Mouse (Mus musculus) lung, embryonic 15.5 days (tissue): ENCODE measurements at regions not wholly inside any gene's neighbourhood (a gene's known extent, or its start where the extent isn't known, plus 50 kb on each side); places are given as distances from the start of the nearest gene placed in this dataset.
A peak's percentile ranks its signal among the peaks of the same experiment; 100 is the strongest.

Experiments
- ATAC-seq: fragments of 200-750 bp; cut with Nextera tagmentation; 2 replicates; pipeline ENCODE4 v1.8.0; 2017; ENCODE audit warnings: moderate number of reproducible peaks, borderline replicate concordance; ENCODE audit not compliant: low FRiP score, low TSS enrichment; ENCODE audit errors: extremely low read depth
- H3K27ac ChIP-seq: fragments of 300-500 bp; sonication (generic); 2 replicates; pipeline ENCODE4 v1.5.1; 2015; ENCODE audit warnings: moderate library complexity, mild to moderate bottlenecking, inconsistent platforms
- H3K27me3 ChIP-seq: fragments of 300-500 bp; sonication (generic); 2 replicates; pipeline ENCODE4 v1.6.1; 2015; ENCODE audit warnings: inconsistent platforms
- H3K36me3 ChIP-seq: fragments of 300-500 bp; sonication (generic); 2 replicates; pipeline ENCODE4 v1.6.1; 2015; ENCODE audit warnings: inconsistent platforms
- H3K4me1 ChIP-seq: fragments of 300-500 bp; sonication (generic); 2 replicates; pipeline ENCODE4 v1.6.1; 2015; ENCODE audit warnings: inconsistent platforms
- H3K4me2 ChIP-seq: fragments of 300-500 bp; sonication (generic); 2 replicates; pipeline ENCODE4 v1.6.1; 2015; ENCODE audit warnings: inconsistent platforms, mild to moderate bottlenecking, moderate library complexity
- H3K4me3 ChIP-seq: fragments of 300-500 bp; sonication (generic); 2 replicates; pipeline ENCODE4 v1.5.1; 2015; ENCODE audit warnings: mild to moderate bottlenecking, inconsistent platforms
- H3K9ac ChIP-seq: fragments of 300-500 bp; sonication (generic); 2 replicates; pipeline ENCODE4 v1.6.1; 2015; ENCODE audit warnings: inconsistent platforms
- H3K9me3 ChIP-seq: fragments of 300-500 bp; sonication (generic); 2 replicates; pipeline ENCODE4 v1.6.1; 2016; ENCODE audit warnings: inconsistent platforms
- WGBS: fragments of 180-500 bp; shearing (Covaris S2); methylation state at CpG from one replicate; pipeline ENCODE4 v1.1.7; 2015; 5-methylcytosine and 5-hydroxymethylcytosine counted together

DNA sequence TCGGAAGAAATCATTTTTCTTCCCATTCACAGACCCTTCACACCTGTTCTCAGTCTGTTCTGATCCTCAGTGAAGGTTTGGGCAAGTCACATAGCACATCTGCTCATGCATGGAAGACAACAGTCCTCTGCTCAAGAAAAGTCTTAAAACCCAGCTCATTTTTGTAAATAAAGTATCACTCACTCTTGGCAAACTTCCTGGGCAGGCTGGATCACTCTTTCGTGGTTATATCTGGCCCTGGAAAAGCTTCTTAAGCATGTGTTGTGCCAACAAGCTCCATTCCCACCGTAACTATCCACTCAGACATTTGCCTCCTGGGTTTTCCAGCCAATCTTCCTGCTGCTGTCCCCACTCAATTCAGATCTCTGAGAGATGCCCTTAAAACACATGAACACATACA lies 103.2 kb upstream of the Cep85l start:
- Histone ChIP-seq H3K4me3 (no peak overlapping the region), H3K9me3 (no peaks in the 10 kb centered on the region), H3K4me1 (no peaks in the 10 kb centered on the region), H3K36me3 (no peaks in the 10 kb centered on the region), H3K27me3 (no peaks in the 10 kb centered on the region), H3K4me2 (no peak overlapping the region), H3K9ac (no peak overlapping the region), H3K27ac (no peak overlapping the region)
- ATAC-seq: peak; percentile 23; the same call in 1 of the 2 replicates
- WGBS: 43% methylated on average over 3 of the region's 3 CpGs

DNA sequence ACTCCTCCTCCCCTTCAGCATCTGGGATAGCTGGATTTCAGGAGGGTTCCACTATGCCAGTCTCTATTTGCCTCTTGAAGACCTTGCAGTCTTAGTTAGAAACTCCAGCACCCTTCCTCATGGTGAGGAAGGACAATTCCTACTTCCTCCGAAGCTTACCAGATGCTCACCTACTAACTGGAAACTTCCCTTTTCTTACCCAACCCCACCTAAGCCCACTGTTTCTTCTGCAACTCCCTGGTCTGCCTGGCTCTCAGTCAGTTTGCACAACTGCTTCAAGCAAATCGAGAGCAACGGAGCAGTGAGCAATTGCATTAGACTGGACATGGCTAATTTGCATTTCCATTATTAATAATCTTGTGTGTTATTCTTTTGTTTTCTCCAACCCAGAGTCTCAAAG lies 90.5 kb upstream of the Cep85l start:
- H3K27ac ChIP-seq: peak overlapping the region; percentile 31; the same call in 1 of the 2 replicates
- WGBS: 94% methylated on average over 3 of the region's 3 CpGs

DNA sequence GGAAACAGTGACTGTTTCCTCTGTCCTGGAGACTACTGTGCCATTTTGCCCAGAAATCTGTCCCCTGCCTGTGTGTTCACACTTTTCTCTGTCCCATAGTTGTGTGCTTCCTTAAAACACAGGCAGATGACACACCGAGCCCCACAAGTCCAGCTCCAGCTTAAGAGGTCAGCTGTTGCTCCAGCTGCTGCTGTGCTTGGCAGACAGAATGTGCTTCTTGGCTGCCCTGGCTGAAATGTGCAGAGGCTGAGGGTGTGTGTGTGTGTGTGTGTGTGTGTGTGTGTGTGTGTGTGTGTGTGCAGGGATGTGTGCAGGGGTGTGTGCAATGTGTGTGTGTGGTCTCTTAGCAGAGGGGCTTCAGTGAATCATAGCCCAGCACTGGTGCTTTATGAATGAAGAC lies 89.9 kb upstream of the Cep85l start:
- Histone ChIP-seq H3K9ac (no peak overlapping the region), H3K4me1 (peaks cover 25% of the 10 kb centered on the region), H3K9me3 (peaks cover 3% of the 10 kb centered on the region), H3K27me3 (no peaks in the 10 kb centered on the region), H3K4me2 (no peak overlapping the region), H3K36me3 (no peaks in the 10 kb centered on the region), H3K4me3 (no peak overlapping the region), H3K27ac (peak overlapping the region; percentile 31)
- WGBS: 41% methylated on average over 1 of the region's 1 CpGs
- peak; percentile 78; the same call in 1 of the 2 replicates for ATAC-seq

More for the DNA sequence above, 90.5 kb upstream of the Cep85l start:
- Histone ChIP-seq H3K27me3 (no peaks in the 10 kb centered on the region), H3K4me3 (no peak overlapping the region), H3K9me3 (peaks cover 3% of the 10 kb centered on the region), H3K9ac (no peak overlapping the region), H3K4me1 (peaks cover 22% of the 10 kb centered on the region), H3K36me3 (no peaks in the 10 kb centered on the region), H3K4me2 (no peak overlapping the region)
- ATAC-seq: no peak

DNA sequence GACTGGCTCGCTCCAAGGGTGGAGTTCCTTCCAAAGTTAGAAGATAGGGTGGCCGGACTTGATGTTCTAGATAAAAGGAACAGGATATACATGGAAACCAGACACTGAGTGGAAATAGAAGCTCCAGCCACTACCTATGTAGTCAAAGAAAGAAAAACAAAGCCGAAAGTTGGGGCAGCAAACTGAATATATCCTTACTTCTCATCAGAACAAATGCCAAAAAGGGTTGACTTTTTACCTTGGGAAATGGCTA lies 88.5 kb upstream of the Cep85l start:
- no peak for ATAC-seq
- WGBS: 88% methylated on average over 3 of the region's 3 CpGs
- Histone ChIP-seq H3K4me2 (no peak overlapping the region), H3K27ac (no peak overlapping the region), H3K9ac (no peak overlapping the region), H3K27me3 (no peaks in the 10 kb centered on the region), H3K36me3 (no peaks in the 10 kb centered on the region), H3K4me3 (no peak overlapping the region), H3K4me1 (peaks cover 32% of the 10 kb centered on the region), H3K9me3 (peaks cover 3% of the 10 kb centered on the region)

DNA sequence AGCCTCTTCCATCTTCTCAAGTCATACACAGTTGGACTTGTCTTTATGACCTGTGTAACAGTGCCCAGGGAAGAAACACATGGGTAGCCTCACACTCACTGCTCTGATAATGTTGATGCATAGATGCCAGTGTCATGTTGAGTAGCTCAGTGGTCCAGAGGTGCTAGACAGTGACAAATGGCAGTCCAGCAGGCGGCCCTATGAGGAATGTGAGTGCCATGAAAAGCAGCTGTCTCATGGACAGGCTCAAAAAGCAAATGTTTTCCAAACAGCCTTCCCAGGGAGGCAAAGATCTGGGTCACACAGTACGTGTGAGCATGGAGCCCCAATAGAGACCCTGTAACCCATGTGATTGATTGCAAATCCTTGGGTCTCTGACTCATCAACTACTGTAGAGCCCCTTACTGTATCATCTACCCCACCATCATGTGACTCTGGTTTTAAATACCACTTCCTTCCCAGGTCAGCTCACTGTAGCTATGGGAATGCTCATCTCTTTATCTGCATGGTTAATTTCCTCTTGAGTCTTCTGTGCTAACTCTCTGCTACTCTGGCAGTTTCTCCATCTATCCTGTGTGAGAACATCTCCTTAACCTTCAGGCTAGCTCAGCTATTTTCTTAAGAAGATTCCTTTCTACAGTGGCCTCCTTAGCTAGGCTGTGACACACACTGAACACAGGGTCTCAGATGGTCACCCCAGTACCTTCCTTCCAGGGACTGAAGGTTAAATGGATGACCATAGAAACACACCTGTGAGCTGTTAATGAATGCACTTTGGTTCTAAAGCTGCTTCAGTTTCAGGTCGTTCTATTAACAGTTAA lies 87.9 kb upstream of the Cep85l start:
- Histone ChIP-seq H3K4me3 (no peak overlapping the region), H3K36me3 (no peaks in the 10 kb centered on the region), H3K4me2 (no peak overlapping the region), H3K9ac (no peak overlapping the region), H3K9me3 (peaks cover 3% of the 10 kb centered on the region), H3K4me1 (peaks cover 35% of the 10 kb centered on the region), H3K27ac (peak overlapping the region; percentile 23; the same call in 1 of the 2 replicates), H3K27me3 (no peaks in the 10 kb centered on the region)
- 52% methylated on average over 3 of the region's 3 CpGs for WGBS
- ATAC-seq: no peak; the same call in 1 of the 2 replicates

DNA sequence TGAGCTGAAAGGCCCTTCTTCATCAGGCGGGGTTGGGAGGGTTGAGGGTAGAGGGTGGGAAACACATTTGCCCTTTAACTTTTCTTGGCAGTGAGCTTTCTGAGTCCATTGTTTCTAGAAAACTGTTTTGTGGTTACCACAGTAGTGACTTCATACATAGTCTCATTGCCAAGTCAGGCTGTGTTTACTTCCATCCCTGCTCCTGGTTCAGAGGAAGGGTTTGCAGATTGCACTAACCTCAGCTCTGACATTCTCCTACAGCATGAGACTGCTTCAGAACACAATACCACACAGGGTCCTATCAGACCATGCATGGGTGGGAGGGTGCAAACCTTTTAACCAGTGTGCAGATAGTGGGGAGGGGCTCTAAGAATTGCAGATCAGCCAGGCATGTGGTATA lies 87.1 kb upstream of the Cep85l start:
- ATAC-seq: peak; percentile 72; the same call in 1 of the 2 replicates
- H3K27me3 ChIP-seq: no peaks in the 10 kb centered on the region
- peak overlapping the region; percentile 60 for H3K27ac ChIP-seq
- no peaks in the 10 kb centered on the region for H3K36me3 ChIP-seq
- H3K4me1 ChIP-seq: peaks cover 41% of the 10 kb centered on the region
- no peak overlapping the region for H3K4me3 ChIP-seq
- peaks cover 3% of the 10 kb centered on the region; the same call in 1 of the 2 replicates for H3K9me3 ChIP-seq
- no peak overlapping the region for H3K4me2 ChIP-seq
- no peak overlapping the region; the same call in 1 of the 2 replicates for H3K9ac ChIP-seq
- 44% methylated on average over 1 of the region's 1 CpGs for WGBS

DNA sequence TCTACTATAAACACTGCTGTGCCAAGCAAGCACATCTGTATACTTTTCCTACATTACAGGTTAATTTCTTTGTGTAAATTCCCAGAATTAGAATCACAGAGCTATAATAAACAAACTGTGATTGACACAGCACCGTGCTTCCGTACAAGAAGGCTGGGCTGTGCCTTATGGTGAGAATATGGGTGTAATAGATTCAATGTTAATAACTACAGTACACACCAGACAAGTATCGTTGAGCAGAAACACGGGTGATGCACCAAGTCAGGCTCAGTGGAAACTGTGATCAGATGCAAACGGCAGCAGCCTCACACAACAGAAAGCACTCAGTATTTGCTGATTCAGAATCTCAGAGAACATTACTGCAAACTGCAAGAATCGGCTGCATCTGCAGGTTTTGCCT lies 86.5 kb upstream of the Cep85l start:
- WGBS: 40% methylated on average over 6 of the region's 6 CpGs
- H3K4me1 ChIP-seq: peaks cover 41% of the 10 kb centered on the region
- H3K9ac ChIP-seq: no peak overlapping the region
- peaks cover under 1% of the 10 kb centered on the region; the same call in 1 of the 2 replicates for H3K9me3 ChIP-seq
- H3K4me3 ChIP-seq: no peak overlapping the region
- no peaks in the 10 kb centered on the region for H3K36me3 ChIP-seq
- H3K27ac ChIP-seq: peak overlapping the region; percentile 60; the same call in 1 of the 2 replicates
- no peak for ATAC-seq
- H3K27me3 ChIP-seq: no peaks in the 10 kb centered on the region
- no peak overlapping the region for H3K4me2 ChIP-seq

DNA sequence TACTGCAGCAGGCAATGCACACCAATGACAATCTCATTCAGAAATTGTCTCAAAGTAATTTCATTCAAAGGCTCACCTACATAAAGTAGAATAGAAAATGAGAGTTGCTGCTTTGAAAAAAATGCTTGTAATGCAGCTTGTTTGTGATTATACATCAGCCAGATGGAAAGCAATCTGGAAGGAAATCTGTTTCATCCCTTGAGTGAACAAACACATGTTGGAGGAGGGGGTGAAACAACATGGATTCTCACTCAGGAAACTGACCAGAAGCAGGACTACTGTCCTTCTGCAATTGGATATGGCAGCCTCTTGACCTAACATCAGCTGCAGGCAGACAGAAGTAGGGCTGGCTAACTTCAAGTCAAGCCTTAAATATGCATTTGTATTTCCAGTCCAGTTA lies 84.8 kb upstream of the Cep85l start:
- no peak for ATAC-seq
- H3K4me3 ChIP-seq: no peak overlapping the region

DNA sequence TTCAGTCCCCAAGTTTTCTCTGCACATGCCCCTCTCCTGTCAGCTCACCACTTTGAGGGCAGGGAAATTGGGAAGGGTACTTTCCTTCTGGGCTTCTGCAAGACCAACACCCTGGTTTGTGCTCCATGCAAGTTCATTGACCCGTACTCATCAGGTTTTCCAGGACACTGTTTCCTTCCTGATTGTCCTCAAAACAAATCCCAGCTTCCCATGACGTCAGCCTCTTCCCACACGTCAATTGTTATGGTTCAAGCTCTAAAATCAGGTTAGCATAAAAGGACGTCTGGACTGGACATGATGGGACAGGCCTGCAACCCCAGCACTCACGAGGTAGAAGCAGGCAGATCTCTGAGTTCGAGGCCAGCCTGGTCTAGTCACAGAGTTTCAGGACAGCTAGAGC lies 84.3 kb upstream of the Cep85l start:
- no peak for ATAC-seq
- Histone ChIP-seq H3K27ac (no peak overlapping the region), H3K27me3 (no peaks in the 10 kb centered on the region), H3K36me3 (no peaks in the 10 kb centered on the region), H3K4me1 (peaks cover 38% of the 10 kb centered on the region), H3K4me3 (no peak overlapping the region), H3K9me3 (no peaks in the 10 kb centered on the region), H3K4me2 (no peak overlapping the region), H3K9ac (no peak overlapping the region)
- 72% methylated on average over 6 of the region's 6 CpGs for WGBS

More for the DNA sequence above, 84.8 kb upstream of the Cep85l start:
- H3K36me3 ChIP-seq: no peaks in the 10 kb centered on the region
- no peaks in the 10 kb centered on the region for H3K9me3 ChIP-seq
- H3K4me1 ChIP-seq: peaks cover 43% of the 10 kb centered on the region
- no peaks in the 10 kb centered on the region for H3K27me3 ChIP-seq
- H3K9ac ChIP-seq: no peak overlapping the region
- no peak overlapping the region for H3K27ac ChIP-seq
- H3K4me2 ChIP-seq: no peak overlapping the region

DNA sequence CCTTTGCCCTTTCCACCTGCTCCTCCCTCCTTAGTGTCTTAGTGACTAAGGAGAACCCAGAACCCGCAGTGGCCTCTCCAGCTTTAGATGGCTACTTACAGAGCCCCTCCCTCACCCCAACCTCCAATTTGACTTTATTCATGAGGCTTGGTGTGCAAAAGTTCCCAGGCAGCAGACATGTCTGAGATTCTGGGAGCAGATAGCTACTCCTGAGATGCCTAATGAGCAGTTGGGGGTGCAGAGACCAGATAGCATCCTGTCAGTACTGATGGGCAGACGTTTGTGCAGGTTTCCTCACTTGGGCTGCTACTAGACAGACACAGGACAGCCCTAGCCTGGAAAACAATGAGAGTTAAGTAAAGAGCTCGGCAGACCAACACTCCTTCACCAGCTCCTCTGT lies 83.7 kb upstream of the Cep85l start:
- Histone ChIP-seq H3K27ac (no peak overlapping the region), H3K4me2 (no peak overlapping the region), H3K4me1 (peaks cover 37% of the 10 kb centered on the region), H3K4me3 (no peak overlapping the region), H3K27me3 (no peaks in the 10 kb centered on the region), H3K36me3 (no peaks in the 10 kb centered on the region), H3K9me3 (no peaks in the 10 kb centered on the region), H3K9ac (no peak overlapping the region)
- 37% methylated on average over 3 of the region's 3 CpGs for WGBS
- ATAC-seq: no peak

DNA sequence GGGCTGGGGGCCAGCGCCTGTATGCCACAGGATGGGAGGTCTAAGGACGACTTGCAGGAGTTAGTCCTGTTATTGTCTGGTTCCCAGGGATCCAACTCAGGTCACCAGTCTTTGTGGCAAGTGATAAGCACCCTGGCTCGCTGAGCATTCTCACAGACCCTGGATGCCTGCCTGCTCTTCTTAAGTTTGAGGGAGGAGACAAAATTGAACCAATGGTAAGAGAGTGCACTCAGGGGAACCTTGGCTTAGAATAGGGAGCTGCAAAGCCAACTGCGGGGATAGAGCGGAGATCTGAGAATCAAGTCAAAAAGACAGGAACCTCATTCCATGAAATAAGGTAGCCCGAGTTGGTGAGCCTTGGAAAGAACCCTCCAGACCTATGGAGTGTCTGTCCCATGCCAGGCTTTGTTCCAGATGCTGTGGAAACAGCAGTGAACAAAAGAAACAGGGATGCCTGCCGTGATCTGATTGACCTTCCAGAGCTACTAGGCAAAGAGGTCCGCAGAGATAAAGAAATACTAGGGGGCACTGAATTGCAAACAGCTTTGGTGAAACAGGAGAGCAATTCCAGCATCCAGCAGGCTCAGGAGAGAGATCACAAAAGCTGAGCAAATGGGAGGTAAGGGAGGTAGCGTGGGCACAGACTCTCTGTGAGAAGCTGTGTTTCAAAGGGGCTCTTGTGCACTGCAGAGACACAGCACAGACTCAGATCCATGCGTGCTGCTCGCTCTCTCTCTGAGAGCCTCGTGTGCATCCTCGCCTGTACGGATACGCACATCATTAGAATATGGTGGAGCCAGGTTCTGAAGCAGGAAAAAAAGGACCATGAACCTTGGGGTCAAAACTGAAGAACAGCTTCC lies 82.9 kb upstream of the Cep85l start:
- Histone ChIP-seq H3K4me1 (peaks cover 36% of the 10 kb centered on the region), H3K9ac (no peak overlapping the region), H3K27ac (no peak overlapping the region), H3K36me3 (no peaks in the 10 kb centered on the region), H3K4me3 (no peak overlapping the region), H3K4me2 (no peak overlapping the region), H3K27me3 (no peaks in the 10 kb centered on the region), H3K9me3 (no peaks in the 10 kb centered on the region)
- ATAC-seq: 0 out of 2 replicates have a peak, but pooled peaks have one; percentile 37
- 51% methylated on average over 15 of the region's 15 CpGs for WGBS
